Mouse (Mus musculus): ENCODE measurements around the gene Rac2. TPM values are rescaled to one million over a fixed set of nuclear protein-coding genes. Genes with fewer than 3 reads are reported as not detected.

The Rac2 gene
- total RNA-seq, 2 experiments from 2014 or later, result 1.4 to 4.2 TPM

DNA sequence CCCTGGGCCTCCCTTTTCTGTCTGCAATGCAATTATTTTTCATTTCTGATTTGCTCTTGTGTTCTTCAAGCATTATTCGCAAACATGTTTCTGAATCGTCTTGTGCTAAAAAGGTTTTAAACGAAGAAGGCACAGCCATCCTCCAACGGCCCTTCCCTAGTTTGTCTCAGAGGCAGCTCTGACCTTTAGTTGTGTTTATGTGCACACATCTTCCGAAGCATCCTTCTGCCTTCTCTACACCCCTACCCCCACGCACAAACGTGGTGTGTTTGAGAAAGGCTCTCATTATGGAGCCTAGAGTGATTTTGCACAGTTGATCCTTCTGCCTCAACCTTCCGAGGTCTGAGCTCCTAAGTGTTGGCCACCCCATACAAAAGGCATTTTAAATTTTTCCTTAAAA lies 23.9 kb downstream of the Rac2 start:
- intact Hi-C loops (cut with DNase I), result no loop called here
- no peak for DNase-seq

DNA sequence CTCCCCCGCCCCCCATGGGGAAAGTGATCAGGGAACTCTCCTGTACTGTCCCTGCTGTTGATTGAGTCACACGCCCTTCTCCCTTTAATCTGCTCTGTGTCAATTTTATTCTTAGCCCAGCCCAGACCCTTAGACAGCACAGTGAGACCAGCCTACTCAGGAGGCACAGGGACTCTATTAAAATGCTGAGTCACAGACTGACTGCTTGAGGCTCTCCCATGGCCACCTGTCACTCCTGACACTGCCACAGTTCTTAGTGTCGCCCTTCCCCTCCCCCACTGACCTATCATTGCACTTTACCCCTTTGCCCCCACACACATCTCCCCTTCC lies 24.3 kb downstream of the Rac2 start:
- intact Hi-C loops (cut with DNase I), result no loop called here
- no peak for DNase-seq

DNA sequence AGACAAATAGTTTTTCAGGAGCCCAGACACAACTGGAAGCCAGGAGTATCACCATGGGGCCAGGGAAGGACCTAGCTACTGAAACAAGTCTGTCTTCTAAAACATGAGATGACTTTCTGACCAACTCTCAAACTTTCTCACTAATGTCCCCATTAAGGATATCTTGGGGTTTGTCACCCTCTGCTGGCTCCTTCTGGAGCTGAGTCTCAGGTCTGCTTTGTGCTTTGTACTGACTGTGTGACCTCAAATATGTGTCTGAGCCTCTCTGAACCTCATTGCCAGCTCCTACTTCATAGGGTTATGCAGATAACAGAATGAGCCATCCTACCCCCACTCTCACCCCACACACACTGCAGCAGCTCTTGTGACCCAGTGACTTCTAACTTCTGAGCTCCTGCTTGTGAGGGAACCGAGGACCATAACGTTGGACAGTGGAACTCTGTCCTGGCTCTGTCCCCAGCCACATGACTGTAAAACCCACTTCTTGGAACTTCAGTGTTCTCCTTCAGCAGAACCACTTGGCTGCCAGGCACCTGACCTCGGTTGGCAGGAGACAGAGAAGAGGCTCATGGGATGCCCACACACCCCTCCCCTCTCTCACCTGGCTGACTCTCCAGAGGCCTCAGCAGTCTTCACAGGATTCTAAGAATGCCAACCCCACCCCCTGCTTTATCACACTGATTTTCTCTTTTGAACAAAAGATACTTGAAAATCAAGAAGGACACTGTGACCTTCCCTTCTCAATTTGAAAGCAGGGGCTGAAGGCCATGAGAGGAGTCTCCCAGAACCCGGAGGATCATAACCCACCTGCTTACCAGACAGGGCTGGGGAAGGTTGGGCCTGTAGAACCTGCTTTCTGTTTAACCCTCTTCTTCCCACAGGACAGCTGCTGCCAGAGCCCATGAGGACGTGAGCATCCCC lies 24.9 kb downstream of the Rac2 start:
- DNase-seq, result no peak
- intact Hi-C loops (cut with DNase I), result no loop called here

DNA sequence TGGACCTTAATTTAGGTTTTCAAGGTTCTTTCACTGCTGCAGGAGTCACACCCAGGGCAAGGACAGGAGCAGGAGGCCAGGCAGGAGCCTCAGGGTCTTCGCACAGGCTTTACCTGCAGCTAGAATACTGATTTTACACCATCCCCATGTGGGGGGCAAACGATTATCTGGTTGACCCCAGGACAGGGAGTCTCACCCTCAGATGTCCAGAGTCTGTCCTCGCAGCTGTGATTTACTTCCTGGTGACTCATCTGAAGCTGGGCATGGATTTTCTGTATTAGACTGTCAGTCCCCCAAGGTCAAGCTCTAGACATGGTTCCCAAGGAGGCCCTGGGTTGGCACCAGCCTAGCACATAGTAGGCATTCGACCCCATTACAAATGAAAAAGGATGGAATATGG lies 26.5 kb downstream of the Rac2 start:
- DNase-seq, result no peak
- intact Hi-C loops (cut with DNase I), result no loop called here

DNA sequence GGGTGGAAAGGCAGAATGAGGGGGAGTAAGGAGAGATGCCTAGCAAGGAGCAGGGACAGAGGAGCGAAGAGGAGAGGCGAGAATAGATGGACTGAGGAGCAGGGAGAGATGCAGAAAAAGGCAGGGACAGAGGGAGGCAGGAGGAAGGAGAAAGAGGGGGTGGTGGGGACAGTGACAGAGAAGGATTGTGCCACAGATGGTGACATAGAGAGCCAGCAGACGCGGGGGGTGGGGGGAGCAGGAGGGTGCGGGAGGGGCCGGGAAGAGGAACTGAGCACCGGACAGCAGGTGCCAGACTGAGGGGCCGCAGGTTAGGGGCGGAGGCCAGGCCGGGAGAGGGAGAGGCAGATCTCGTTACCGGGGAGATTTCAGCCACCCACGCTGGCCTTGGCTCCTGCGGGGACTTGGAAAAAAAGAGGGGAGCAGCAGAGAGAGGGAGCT lies 28.0 kb downstream of the Rac2 start, which contains the start of gene Sstr3:
Gene Sstr3, minus strand, starts transcription at position 125 of the 441 bp plus-strand sequence.
- peak; percentile 70 for DNase-seq
- intact Hi-C loops (cut with DNase I), result no loop called here

DNA sequence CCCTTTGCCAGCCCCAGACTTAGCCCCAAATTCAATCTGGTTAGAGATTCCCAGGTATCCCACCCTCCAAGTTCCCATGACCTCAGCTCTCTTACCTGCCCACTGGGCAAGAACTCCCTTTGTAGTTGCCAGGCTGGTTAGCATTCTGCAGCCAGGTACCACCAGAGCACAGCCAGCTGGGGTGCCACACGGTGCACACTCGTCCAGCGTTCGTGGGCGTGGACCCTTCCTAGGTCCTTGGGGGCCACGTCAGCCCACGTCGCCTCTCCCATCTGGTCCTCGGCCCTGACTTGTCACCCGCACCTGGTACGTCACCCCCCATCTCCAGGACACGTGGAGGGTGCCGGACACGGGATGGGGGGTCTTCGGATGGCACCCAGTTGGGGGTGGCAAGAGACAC lies 28.5 kb downstream of the Rac2 start:
- DNase-seq, result no peak

DNA sequence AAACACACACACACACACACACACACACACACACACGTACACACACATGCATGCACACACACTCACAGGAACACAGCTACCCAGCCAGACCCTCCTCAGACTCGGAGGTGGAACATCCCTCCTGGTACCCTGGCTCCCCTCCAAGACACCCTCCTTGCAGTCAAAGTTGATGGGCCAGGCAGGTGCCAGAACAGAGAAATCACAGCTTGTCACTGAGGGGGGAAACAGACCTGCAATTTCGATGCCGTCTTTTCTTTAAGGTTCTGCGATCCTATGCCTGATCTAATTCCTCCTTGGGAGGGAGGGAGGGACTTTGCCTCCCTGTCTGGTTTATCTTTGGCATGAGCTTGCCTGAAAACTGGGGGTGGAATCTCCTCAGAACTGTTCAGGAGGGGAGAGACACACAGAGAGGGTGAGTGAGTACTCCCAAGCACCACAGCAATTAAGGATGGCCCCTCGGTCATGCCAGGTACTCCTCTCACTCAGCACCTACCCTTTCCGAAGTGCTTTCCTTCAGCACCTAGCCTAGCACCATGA lies 29.7 kb downstream of the Rac2 start:
- DNase-seq, result peak; percentile 59
- intact Hi-C loops (cut with DNase I), result no loop called here

More for the DNA sequence above, 28.5 kb downstream of the Rac2 start:
- intact Hi-C loops (cut with DNase I), result no loop called here

DNA sequence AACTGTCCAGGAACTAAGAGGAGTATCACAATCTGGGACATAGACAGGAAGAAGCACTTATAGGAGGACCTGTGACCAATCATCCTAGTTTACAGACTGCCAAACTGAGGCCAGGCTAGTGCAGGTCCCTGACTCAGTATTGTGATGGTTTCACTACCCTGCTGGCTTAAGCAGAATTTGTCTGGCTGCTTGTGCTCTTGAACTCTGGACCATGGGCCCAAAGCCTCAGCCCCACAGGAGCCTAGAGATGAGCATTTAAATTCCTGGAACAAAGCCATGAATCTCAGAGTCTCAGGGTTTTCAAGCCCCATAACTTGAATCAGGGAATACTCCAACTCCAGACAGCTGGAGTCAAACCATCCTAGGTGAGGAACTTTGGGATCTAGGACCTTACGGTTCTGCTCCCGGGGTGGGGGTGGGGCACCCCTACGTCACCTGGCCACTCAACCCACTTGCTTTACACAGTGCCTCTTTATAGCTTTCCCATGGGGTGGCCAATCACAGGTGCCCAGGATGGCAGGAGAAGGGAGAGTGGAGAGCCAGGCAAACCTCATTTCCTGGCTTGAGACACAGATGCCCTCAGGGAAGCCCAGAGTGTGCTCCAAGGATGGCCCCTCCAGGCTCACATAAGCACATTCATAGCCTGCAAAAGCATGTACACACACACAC lies 30.4 kb downstream of the Rac2 start:
- DNase-seq, result no peak
- intact Hi-C loops (cut with DNase I), result no loop called here

DNA sequence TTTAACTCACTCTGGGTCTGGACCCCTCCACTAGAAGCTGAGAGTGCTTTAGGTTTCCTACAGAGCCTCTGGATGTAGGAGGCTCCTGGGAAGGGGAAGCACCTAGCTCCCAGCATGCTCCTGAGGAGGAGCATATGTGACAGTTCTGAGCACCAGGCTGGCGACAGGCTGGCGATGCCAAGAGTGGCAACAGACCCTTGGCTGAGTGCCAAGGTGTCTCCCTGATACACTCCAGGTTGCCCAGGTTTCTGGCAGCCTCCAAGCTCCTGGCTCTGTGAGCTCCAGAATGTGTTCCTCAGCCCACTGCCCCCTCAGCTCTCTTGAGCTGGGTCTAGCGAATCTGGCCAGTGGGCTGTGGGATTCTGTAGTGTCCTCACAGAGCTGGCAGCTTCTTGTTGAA lies 31.0 kb downstream of the Rac2 start:
- peak; percentile 87 for DNase-seq
- intact Hi-C loops (cut with DNase I), result no loop called here

DNA sequence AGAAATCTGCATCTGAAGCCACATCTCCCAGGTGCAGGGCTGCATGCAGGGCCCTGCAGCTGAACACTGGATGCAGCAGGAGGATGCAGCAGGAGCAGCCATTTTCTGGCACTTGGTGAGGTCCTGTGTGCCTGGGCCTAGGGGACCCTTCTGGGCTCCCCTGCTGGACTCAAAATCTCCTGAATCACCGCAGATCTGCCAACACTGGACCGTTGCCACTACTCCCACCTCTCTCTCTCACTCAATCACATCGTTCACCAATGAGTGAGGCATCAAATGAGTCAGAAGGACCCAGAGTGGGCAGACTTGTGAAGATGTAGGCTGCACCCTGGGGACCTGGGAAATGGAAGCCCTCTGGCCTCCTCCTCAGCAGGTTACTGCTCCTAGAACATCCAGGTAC lies 31.5 kb downstream of the Rac2 start:
- DNase-seq, result peak; percentile 45
- intact Hi-C loops (cut with DNase I), result no loop called here

DNA sequence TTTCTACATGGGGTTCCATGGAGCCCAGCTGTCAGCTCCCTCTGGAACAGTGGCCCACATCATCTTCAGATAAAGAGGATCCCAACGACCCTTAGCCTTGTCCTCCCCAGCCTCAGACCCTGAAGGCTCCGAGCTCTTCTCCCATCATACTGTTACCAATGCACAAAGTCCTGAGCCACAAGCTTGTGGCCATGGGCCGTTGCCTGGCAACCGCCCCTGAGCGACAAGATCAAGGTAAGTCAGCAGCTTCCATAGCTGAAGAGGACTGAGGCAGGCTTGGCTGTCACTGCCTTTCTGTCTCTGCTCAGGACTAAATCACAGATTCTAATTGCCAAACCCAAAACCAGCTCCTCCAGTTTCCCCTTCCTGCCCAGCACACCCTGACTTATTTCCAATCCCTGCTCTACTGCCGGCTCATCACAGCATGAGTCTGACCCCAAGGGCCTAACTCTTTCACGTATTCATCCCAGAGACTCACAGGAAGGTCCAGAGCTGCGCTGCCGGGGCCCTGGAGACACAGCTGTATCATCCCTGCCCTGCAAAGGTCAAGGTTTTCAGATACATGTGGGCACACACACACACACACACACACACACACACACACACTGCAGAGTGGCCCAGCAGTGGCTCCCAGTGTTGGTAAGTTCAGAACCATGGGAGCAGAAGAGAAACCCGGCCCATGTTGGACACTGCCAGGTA lies 36.7 kb downstream of the Rac2 start:
- no peak for DNase-seq
- intact Hi-C loops (cut with DNase I), result no loop called here

DNA sequence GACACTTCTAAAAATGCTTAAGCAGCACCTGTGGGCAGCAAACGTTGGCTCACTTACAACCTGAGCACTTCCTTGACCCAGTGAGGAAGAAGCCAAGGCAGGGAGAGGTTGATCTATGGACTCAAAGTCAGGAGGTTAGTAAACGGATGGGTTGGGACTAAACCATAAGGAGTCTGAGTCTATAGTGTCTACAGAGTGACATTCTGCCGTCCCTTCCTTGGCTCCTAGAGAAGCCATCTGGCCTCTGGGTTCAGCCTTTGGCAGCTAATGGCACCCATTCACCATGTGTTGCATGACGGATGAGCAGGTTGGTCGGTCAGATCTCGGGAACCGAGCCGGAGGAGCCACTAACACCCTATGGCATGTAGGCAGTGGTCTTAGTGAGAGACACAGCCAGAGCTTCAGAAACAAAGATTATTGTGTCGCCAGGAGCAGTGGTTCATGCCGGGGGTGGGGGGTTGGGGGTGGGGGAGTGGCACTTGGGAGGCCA lies 39.2 kb downstream of the Rac2 start:
- intact Hi-C loops (cut with DNase I), result no loop called here
- DNase-seq, result peak; percentile 77

DNA sequence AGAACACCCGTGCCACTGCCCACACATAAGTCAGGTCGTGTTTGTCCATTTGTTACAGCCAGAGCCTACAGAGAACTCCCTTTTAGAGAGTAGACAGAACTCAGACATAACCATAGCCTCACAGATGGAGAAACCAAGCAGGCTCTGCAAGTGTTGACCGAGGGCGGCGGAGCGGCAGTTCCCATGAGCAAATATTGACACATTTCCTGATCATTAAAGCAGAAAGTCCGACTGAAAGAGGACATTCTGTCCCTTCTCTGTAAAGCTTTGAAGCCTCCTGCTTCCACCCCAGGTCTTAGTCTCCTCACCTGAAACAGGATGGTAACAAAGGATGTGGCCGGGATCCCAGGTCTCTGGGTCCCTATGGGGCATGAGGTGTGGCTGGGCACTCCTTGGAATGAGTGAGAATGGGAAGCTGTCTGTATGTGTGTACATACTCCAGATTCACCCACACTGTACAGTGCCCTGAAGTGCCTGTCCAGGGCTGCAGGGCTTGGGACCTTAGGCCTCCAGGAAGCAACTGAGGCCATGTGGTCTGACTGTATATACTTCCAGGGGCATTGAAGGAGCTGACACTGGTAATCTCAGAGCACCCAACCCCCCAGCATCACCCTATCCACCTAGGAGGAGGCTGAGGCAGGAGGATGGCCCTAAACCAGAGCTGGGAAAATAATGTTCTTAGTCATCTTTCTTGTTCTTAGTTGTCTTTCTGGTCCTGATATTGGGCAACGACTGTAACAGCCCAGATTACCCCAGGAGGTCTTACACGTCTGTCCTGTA lies 39.8 kb downstream of the Rac2 start:
- DNase-seq, result no peak
- intact Hi-C loops (cut with DNase I), result no loop called here

DNA sequence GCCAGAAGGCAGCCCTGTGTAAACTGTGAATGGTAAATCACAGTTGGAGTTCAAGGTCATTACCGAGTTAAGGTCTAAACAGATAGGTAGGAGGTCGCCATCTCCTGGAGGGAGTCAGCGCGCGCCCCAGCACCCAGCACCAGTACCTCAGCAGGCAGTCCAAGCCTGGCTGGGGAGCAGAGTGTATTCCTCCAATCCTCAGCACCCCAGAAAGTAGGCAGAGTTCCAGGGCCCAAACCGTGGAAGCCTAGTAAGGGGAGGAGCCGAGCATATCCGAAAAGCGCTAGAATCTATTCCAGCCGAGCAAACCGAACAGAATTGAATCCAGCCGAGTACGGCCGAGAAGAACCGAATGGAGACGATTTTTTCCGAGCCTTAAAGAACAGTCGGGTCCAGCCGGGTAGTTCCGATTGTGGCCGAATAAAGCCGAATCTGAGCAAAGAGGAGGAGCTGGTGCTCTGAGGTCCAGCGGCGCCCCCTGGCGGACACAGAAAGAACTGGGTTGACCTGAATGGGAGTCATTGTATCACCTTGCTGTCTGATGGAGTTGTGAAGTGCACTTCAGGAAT lies 40.6 kb downstream of the Rac2 start:
- peak; percentile 98 for DNase-seq
- intact Hi-C loops (cut with DNase I), result no loop called here

DNA sequence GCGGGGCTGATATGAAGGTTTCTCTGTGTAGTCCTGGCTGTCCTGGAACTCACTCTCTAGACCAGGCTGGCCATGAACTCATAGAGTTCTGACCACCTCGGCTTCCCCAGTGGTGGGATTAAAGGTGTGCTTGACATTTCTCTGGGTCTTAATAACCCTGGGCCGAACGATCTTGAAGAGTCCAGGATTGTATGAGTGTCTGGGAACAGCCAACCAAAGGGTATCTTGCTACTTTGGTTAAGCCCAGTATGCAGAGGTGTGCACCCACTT lies 41.2 kb downstream of the Rac2 start:
- DNase-seq, result no peak
- intact Hi-C loops (cut with DNase I), result no loop called here

DNA sequence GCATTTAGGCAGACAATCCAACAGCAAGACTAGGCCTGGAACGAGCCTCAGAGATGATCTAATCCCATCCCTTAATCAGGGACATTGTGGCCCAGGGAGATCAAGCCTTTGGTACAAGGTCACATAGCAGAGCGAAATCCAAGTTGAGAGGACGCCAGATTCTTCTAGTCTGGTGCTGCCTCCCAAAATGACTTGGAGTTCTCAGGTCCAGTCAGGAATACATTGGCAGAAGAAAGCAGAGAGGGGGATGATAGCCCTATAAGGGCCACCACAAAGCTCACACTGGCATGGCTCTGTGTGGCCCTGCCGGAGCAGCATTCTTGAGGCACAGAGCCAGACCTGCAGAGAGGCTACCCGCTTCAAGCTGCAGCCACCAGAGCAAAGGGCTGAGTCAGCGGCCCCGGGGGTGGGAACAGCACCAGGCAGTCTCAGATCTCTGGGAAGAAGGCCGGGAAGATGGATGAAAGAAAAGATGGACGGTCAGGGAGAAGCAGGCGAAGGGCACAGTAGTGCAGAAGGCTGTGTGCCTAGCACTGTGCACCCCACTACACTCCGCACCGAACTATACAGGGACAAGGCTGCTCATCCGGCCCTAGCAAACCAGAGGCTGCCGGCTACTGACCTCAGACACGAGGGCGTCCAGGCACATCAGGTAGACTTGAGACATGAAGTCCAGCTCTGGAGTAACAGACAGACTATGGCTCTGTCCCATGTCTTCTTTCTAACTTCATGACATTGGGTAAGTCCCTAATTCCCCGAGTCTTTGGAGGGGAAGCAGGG lies 41.7 kb downstream of the Rac2 start, which contains the start of gene C1qtnf6:
Gene C1qtnf6, minus strand, starts transcription at position 746 of the 780 bp plus-strand sequence.
- intact Hi-C loops (cut with DNase I), result no loop called here
- DNase-seq, result peak; percentile 53

DNA sequence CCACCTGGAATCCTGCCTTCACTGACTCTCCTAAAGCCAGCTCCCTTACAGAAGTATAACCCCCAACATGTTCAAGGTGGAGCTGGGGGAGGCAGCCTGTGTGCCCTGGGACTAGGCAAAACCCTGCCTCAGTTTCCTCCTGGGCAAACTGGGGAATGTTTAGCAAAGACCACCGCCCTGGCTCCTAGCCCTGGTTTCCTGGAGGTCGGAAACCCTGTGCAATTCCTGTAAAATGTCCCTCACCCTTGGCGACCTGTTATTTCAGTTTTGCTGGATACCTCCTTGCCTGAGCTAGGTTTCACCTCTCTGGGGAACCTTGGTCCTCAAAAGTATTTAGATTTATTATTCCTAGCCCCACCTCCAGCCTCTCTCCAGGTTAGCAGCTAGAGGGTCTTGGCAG lies 42.4 kb downstream of the Rac2 start:
- intact Hi-C loops (cut with DNase I), result no loop called here
- no peak for DNase-seq

DNA sequence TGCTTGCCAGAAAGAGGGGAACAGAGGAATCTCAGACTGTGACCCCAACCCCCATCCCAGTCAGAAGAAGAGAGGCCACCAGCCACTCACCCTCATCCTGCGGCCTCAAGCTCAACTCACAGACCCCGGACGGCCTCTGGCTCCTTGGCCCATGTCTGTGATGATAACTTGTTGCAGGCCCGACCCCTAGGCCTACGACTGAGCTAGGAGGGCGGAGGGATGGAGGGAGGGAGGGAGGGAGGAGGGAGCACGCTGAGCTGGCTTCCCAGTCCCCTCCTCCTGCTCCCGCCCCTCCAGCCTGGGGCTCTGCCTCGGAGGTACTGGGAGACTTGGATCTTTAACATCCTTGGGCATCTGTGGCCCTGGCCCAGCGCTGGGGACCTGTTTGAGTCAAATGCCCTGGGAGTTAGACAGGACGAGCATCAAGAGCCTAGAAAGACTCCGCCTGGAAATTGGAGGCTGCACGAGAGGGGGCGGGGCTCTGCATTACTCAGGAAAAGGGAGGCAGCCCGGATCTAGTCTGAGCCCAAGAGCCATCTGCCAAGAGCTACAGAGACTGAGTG lies 43.1 kb downstream of the Rac2 start:
- intact Hi-C loops (cut with DNase I), result no loop called here

More for the DNA sequence above, 43.1 kb downstream of the Rac2 start:
- DNase-seq, result peak; percentile 76
